Mouse (Mus musculus) ovary, adult 18-20 months (tissue): Measurements from ENCODE around the gene Hadhb.

ENCODE experiments used
- DNase-seq: peaks from one replicate; pipeline ENCODE4 v3.0.0; 2022; ENCODE audit warnings: low spot score, mixed read lengths

The Hadhb gene

DNA sequence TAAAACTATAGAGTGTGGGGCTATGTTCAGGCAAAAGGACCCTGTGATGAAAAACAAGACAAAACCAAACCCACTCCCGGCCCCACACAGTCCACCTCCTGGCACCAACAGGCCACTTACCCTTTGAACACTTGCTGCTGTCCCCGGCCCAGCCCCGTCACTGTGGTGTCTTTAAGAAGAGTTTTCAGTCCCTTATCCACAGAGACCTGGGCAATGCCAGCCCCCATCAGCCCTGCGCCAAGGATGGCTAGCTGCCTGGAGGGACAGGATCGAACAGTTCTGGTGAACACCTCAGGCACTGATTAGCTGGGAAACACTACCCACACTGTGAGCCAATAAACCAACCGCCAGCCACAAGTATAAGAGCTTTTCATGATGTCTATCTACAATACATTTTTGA lies 26.4 kb upstream of the Hadhb start:
- no peak for DNase-seq

DNA sequence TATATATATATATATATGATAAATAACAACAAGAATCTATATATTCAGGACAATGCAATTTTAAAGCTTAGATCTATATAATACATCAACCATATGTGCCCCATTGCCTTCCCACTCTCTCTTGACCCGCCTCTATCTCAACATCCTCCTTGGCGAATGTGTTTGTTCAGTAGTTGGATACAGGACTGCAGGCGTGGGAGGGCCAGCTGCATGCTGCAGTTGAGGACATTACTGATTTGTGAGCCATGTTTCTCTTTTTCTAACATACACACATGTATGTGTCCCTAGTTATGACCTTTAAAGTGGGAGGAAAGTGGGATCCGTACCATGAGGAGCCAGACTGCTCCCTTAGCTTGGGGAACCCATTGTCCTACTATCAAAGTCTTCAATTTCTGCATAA lies 23.8 kb upstream of the Hadhb start:
- no peak for DNase-seq

DNA sequence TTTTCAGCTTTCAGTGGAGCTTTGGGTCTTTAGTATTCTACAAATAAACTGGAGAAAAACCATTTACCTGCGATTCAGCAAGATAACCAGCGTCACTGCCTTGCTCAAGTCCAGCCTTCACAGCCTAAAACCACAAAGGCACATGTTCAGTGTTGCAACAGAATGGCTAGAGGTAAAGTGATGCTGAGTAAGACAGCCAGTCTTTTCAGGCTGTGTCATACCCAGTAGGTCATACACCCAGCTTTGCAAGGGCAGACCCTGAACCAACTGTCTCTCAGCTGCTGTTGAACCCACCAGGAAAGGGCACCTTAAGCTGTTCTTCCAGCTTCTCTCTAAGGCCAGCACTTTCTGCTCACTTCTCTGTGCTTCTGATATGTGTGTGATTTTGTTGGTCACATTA lies 22.9 kb upstream of the Hadhb start:
- DNase-seq = no peak

DNA sequence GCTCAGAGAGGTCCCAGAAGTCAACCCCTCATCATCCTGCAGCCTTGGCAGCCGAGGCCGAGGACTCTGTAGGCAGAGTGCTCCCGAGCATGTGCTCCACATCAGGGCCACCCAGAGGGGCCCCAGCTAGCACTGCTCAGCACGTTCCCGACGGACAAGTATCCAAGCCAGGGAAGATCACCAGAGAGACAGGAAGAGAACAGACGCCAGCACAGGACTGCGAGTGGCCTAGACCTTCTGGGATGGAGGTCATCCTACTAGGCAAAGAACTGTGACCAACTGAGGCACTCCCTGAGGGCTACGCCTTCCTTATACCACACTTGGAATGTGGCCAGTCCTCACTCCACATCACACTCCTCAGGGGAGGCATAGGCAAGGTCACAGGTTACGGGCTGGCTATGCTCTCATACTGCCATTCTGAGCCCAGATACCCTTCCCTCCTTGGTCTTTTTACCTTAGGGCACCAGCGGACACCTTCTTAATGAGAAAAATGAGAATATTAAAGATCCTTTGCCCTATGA lies 19.3 kb upstream of the Hadhb start:
- DNase-seq = no peak

DNA sequence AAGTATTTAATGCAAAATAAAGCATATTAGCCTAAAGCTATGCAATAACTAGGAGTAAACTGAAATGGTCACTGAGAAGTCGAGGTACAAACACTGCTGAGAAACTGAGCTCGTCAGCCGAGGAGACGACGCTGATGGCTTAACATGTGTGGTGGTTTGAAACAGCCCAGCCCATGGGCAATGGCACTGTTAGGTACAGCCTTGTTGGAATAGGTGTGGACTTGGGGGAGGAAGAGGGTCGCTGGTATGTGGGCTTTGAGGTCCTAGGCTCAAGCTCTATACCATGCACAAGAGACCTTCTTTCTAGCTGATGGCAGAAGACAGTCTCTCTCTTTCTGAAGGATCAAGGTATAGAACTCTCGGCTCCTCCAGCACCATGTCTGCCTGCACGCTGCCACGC lies 17.8 kb upstream of the Hadhb start:
- DNase-seq = no peak

DNA sequence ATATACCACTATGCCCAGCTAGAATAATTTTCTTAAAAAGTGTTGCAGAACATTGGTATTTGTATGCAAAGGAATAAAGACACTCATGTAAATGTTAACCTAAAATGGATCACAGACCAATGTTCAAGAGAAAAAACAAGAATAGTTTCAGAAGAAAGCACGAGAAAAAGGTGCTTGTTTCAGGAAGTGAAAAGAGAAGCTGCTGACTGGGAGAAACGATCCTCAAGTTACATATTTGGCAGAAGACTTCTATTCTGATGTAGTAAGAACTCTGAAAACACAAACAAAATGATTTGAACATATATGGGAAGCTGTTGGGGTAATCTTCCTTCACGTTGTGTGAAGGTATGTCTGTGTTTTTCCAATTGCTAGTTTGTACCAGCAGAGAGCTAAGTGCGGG lies 16.9 kb upstream of the Hadhb start:
- no peak for DNase-seq

DNA sequence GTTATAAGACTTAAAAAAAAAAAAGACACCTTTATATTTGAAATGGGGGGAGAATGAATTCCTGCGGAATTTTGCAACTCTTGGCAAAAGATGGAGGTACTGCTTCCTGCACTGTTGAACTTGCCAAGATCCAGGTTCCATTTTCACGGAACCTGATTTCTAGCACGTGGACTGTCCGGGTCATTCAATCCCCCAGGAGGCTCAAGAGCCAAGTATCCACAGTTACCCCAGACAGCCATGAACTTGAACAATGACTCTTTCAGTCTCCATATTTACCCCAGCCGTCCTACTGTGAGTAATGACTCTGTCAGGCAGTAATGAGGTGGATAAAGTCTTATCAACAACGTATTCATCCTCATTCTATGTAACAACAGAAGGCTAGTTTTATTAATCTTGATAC lies 8.5 kb upstream of the Hadhb start:
- DNase-seq = no peak

DNA sequence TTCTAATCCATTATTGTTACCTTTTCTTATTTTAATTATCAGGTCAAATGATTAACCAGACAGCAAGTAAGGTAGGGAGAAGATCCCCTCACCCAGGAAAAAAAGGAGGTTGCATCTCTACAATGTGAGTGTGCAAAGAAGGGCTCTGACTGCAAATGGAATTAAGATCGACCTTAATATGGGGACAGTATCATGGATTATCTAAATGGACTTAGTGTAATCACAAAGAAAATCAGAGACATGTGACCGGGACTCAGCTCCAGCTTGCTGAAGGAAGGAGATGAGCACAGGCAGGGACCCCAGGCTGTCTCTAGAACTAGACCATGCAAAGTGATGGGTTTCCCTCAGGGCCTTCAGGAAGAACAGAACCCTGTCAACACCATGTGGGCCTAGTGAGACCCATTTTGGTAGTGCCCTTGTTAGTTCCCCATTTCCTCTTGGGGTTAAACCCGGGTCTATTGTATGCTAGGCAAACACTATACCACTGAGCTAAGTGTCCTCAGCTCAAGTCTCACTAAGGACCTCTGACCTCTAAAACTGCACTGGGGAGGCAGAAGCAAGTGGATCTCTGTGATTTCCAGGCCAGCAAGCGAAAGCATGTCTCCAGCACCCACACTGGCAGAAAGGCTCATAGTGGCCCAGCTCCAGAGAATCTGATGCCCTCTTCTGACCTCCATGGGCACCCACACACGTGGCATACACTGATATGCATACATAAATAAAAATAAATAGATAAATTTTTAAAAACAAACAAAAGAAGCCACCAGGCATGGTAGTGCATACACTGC lies 6.7 kb upstream of the Hadhb start:
- no peak for DNase-seq

DNA sequence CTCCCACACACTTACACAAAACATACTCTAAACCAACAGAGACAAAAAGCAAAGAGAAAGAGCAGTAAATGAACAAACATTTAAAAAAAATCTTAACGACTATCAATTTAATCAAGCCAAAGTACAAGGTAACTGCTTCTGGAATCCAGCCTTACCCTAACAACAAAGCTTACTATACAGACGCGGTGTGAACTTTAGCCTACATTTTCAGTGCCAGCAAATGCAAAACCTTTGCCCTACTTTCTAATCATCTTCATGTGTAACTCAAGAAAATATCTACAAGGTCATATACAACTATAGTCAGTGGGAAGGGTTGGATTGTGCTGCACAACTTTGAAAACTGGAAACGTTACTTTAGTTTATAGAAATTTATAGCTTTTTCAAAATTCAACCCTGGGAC lies 3.0 kb upstream of the Hadhb start:
- DNase-seq = peak; percentile 41

DNA sequence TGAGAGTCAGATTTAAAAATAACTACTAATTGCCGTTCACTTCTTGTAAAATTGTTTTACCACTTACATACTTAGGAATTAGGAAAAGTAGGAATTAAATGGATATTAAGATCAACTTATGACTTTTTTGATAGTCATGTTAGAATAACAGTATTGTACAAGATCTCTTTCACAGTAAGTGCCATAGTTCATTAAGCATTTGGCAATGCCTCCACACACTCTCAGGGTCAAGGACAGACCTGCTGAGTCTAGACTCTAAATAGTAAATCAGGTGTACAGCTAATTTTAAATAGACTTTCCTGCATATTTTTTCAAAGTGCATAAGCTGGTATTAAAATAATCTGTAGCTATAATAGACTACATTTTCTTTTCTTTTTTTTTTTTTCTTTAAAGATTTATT lies 2.6 kb upstream of the Hadhb start:
- no peak for DNase-seq

DNA sequence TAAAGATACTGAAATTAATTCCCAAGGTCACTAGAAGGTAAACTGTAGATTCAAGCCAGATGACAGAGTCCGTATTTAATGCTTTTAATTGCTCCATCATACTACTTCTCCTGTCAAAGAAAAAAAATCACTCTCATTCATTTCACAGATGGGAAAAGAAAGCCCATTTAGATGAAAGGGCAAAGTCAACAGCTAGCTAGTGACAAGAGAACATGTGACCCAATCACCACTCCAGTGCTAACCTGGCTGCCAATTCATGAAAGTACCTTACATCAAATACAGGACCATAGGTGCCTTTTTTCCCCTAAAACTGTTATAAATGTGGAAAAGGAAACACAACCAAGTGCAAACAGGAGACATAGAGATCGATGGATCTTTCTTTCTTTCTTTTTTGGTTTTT lies 1.8 kb upstream of the Hadhb start:
- no peak for DNase-seq

DNA sequence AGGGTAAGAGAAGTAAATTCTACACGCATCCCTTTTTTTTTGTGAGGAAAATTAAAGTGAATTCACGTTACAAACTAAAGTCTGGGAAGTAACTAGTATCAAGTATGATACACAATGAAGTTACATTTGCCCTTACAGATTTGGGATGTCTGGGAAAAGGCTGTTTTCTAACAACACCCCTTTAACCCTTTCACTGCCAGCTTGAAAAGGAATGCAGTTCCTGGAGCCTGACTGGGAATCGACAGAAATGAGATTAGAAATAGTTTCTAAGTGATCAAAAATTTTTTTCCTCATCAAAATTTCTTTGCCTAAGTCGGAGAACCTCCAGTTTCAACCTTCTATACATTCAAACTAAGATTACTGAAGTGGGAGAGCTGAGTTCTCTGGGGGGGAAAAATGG lies 1.0 kb upstream of the Hadhb start:
- no peak for DNase-seq

DNA sequence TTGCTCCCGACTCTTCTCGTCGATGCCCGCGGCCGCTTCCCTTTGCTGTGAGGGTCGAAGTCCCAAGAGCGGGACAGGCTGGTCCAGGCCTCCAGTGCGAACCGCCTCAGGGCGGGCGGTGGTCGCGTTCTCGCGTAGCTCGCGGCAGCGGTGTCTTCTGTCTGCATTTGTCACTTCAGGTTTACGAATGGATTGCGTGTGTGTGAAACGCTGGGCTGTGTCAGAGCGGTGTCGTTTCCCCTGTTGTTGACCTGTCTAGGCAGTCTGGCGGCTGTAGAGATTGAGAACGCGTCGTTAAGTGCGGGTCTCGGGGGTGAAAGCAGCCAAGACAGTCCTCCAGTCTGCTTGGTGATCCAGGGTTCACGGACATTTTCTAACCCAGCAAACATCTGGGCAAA lies 346 bp downstream of the Hadhb start:
- DNase-seq = peak; percentile 10

DNA sequence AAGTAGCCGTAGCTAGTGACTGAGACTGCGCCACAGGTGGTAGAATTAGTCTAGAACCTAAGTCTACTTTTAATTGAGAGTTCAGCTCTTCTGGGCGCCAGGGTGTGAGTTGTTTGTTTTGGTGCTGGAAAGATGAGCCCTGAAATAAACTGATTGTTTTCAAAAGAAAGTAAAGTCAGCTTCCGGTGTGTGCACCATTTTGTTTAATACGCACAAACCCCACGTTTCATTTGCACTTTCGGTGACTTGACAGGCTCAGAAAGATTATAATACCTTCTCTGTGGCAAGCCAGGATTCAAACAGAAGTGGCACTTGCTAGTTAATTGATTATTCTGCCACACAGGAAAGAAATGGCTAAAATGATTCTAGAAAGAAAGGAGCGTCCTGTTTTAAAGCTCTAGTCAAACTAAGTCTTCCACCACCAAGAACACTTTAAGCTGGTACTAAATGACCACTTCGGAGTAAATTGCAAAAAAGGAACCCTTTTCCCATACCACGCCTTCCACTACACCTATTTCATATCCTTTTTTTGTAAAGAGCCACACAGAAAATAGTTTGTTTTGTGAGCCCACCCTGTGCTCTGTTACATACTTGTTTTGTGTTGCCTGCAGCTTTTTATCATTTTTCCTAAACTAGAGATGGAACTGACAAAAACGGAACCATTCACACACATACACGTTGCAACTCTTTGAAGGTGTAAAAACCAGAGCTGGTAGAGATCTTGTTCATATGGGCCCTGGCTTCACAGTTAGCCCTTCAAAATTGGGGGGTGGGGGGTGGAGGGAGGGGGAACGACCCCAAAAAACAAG lies 977 bp downstream of the Hadhb start:
- DNase-seq = no peak

DNA sequence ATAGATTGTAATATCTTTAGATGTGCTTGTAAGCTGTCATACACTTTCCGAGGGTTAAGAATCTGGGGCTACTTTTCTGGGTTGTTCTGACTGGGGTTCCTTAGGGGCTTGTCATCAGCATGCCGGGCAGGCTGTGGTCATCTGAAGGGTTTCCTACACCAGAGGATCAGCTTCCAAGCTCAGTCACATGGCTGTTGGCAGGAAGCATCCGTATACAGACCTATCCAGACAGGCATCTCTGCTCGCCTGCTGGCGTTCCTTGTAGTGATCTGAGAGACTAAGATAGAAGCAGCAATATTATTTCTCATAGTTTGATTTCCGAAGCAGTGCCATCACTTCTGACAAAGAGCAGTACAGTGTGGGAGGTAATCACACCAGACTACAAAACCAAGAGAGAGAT lies 4.6 kb downstream of the Hadhb start:
- DNase-seq = no peak

DNA sequence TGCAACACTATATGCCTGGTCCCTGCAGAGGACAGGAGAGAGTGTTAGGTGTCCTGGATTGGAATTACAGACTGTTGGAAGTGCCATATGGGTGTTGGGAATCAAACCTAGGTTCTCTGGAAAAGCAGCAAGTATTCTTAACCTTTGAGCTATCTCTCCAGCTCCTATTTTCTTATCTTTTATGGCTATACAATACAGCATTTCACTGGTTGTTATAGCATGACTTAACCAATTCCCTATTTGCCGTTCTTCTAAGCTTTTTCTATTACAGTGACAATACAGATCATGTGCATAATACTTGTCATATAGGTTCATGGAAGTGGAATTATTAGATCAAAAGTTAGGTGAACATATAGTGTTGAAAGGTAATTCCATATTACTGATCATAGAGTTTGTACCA lies 6.8 kb downstream of the Hadhb start:
- DNase-seq = no peak

DNA sequence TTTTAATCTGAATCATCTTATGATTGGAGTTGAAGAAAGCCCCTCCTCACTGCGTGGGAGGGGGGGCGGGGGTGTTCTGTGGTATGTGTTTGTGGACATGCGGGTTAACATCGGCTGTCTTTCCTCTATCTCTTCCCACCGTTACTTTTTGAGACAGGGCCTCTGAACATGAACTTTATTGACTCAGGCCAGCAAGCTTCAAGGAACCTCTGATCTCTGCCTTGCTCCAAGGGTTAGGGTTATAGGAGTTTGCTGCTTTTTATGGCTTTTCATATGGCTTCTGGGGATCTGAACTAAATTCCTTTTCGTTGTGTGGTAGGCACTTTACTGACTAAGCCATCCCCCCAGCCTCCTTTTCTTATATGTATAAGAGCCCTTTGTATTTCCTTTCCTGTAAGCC lies 7.3 kb downstream of the Hadhb start:
- no peak for DNase-seq

DNA sequence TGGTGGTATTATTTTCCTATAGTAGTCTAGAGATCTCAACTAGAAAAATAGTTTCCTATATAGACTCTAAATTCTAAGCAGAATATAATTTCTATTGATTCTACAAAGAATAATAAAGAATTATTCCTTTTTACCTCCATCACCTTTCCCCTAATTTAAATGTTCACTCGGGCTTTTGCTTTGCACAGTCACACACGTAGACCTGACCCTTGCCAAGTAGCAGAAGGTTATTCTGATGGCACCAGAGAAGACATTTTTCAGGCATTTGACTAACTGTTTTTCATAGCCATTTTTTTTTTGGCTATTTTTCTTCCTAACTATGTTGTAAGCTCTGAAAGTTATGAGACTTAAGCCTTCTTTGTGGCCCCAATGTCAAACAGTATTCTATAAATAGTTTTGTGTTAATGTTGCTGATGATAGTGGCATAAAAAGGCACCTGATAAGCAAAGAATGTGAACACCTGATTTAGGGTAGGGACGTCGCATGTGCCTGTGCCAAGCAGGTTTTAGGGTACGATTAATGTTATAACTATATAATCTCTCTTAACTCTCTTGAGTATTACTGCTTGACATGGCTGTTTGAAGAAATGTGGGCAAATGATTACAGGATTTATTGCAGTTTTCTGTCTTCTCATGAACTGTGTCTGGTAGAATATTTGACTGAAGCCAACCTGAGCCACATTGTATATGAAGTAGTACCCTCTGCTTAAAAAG lies 10.3 kb downstream of the Hadhb start:
- DNase-seq = no peak

DNA sequence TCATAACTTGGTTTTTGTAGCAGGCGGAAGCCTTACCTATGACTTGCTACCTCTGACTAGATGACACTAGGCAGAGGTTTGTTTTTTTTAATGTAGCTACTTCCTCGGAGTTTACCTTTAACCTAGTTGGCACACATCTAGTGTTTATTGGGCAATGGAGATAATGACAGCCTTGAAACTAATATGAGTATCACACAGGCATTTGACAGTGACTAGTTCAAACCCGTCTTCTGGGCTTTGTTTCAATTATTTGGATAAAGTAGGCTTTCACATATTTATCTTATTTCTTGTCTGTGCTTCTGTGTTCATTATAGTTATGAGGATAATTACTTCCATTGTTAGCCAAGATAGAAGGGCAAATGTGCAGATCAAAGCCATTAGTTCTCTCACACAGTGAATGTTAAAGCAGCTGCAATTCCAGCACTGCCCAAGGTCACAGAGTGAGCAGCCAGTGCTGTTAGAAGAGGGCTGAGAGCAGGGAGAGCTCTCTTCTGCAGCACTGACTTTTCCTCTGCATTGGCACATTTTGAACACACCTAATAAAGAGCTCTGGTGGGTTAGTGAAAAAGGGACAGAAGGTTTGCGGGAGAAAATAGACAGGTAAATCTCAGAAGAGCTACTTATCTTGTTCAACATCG lies 15.4 kb downstream of the Hadhb start:
- DNase-seq = peak; percentile 47

DNA sequence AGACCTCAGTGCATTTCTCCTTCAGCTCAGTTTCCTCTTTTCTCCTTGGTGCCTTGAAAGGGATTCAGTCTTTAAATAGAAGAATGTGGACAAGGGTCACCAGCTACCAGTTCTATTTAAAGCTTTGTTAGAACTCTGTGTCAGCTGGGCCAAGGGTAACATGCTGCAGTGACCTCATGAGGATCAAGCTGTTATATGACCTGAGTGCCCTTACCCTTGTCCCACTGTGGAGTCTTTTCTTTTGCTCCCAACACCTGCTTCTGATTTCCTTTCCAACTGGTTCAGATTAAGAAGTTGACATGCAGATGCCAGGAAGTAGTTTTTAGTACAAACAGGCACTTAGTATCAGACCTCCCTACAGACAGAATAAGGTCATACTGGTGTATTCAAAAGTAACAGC lies 17.1 kb downstream of the Hadhb start:
- DNase-seq = no peak

DNA sequence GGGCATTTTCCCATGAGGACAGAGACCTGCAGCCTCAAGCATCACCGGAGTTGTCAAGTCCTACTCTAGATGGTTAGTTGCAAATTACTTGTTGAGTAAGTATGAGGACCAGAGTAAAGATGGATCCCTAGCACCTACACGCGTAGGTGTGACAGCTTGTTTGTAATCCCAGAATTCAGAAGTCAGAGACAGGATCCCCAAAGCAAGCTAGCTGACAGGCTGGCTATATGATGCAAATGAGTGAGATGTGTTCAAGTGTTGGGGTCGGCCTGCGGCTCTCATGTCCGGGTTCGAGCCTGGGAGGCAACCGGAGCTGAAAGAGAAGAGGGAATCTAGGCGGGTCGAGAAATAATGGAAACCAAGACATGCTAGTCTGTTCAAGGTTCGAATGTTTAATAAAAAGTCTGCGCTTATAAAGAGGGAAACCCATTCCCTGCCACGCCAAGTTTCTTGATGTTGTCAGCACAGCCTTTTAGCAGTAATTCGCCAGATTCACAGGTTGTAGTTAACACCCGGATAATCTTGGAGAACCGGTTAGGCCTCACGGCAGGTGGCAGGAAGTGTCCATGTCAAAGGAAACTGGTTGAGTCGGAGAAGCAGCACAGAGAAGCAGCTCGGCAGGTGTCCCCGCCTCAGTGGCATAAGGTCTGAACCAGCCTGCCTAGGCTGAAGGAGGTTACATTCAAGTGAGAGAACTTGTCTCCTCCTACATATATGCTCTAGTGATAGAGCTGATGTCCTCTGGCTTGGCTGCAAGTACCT lies 18.1 kb downstream of the Hadhb start:
- no peak for DNase-seq

DNA sequence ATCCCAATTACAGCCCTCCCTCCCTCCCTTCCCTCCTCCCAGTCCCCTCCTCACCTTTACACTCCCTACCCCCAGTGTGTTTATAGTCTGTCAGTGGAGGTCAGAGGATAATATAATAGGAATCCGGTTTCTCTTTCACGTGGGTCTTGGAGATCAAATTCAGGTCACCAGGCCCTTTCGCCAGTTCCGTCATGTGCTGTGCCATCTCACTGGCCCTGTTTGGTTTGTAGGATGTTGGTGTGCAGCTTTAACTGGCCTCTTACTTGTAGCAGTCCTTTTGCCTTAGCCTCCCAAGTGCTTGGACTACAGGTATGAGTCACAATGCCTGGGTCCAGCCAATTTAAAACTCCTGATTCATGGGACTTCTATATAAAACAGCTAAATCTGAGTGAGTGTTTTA lies 20.8 kb downstream of the Hadhb start:
- no peak for DNase-seq
